Mouse (Mus musculus): ENCODE data around the gene Col15a1. TPM values are rescaled to one million over a fixed set of nuclear protein-coding genes. Genes with fewer than 3 reads are reported as not detected.

The Col15a1 gene
- polyA plus RNA-seq, 2 experiments from 2014 or later: 2.6 to 5.3 TPM

- ATAC-seq: no peak
These were observed 22.5 kb downstream of the Col15a1 start for GRCm38 (mm10) chr4:47230498-47230897.

DNA sequence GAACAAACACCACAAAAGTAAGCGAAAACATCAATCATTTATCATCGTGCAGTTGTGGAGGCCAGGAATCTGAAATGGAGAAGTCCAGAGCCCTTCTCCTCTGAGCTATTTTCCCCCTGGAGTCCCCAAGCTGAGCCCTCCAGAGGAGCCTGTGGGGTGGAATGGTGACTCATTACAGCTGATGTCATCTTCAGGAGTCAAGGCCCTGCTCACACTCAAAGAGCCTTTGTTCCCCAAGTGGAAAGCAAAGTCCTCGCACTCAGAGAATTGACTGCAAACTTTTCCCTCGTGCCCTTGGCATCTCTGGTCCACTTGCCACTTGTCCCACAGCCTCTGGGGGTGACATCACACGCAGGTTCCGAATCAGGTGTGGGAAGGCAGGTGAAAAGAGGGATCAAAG lies 23.4 kb downstream of the Col15a1 start:
- no peak for ATAC-seq

DNA sequence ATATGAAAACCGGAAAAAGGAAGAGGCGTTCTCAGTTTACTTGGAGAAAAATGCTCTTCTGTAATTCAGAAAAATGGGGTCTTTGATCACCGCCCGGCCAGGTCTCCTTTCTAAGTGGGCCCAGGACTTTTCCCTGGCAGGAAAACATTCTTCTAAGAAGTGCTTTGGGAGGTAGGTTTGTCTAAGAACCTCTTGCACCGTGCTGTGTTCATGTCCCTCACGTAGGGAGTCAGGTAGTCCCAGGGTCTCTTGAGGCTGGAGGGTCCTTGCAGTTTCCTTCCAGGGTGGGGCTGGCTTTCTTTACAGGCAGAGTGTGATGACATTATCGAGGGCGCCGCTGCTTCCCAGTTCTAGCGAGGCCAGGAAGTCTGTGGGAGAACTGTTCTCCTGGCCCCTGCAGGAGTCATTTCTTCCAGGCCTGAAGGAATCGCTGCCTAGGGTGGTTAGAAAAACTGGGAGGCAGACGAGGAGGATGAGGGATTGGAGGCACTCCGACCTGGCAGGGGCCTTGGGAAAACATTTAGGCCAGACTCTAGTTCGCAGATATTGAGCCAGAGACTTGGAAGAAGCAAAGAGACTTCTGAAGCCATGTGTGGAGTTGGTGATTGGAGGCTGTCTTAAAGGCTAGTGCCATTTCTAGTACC lies 25.4 kb downstream of the Col15a1 start:
- no peak for ATAC-seq

DNA sequence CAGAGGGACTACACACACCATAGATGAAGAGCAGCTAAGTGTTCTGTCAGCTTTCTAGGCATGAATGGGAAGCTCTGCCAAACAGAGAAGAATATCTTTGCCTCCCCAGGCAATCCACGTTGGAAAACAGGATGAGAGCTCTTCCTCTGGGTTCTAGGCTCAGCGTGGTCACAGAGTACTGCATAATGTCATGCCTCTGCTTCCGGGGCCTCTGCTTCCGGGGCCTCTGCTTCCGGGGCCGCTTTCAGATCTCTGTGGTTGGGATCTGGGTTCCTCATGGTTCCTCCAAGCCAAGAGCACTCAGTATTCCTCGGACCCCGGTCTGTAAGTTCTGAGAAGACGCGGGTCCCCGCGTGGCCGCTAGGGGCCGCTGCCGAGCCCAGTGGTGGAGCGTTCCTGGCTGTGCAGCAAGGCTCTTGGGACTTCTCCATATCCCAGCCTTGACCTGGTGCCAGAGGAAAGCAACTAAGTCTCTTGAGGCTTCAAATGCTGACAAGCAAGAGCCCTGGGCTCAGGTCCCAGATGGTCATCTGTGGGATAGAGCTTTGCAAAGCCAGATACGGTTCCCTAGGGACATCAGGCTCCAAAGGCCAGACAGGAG lies 26.8 kb downstream of the Col15a1 start:
- peak; percentile 59 for ATAC-seq

GRCm38 (mm10) chr4:47235312-47235711 lies 27.4 kb downstream of the Col15a1 start:
- ATAC-seq: no peak

DNA sequence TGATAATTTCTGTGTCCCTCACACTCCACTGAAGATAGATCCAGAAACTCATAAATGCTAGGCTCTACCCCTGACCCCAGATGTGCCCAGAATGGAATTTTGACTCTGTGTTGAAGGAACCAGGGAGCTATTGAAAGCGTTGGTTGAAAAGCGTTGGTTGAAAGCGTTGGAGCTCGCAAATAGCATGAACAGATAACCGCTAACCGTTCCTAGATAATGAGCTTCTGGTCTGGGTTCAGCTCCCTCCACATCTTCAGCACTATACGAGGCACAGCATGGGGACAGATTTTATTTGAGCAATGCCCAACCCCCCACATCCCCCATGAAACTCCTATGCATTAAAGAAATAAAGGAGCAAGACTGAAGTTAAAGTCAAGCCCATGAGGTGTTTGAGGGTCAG lies 28.1 kb downstream of the Col15a1 start:
- ATAC-seq: no peak

DNA sequence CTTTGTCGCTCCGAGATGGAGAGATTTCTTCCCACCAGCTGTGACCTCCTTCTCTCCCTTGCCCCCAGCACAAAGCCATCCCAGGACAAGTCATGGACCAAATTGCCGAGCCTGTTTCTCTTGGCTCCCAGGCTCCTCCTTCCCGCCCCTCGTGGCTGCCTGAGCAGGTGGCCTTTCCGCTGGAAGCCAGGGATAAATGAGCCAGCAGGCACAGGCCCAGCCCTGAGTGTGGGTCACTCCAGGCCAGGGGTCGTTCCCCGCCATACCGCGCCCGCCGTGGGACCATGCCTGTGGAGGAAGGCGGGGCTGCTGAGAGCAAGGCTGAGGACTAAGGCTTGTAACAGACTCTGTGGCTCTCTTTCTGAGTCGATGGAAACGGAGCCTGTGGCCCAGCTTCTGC lies 29.3 kb downstream of the Col15a1 start:
- ATAC-seq: no peak

- ATAC-seq: no peak
These were observed 31.2 kb downstream of the Col15a1 start for GRCm38 (mm10) chr4:47239114-47239513.

GRCm38 (mm10) chr4:47240901-47241300 lies 32.9 kb downstream of the Col15a1 start:
- ATAC-seq: no peak

GRCm38 (mm10) chr4:47242127-47242526 lies 34.2 kb downstream of the Col15a1 start:
- no peak for ATAC-seq

GRCm38 (mm10) chr4:47244651-47245050 lies 36.7 kb downstream of the Col15a1 start:
- no peak for ATAC-seq

DNA sequence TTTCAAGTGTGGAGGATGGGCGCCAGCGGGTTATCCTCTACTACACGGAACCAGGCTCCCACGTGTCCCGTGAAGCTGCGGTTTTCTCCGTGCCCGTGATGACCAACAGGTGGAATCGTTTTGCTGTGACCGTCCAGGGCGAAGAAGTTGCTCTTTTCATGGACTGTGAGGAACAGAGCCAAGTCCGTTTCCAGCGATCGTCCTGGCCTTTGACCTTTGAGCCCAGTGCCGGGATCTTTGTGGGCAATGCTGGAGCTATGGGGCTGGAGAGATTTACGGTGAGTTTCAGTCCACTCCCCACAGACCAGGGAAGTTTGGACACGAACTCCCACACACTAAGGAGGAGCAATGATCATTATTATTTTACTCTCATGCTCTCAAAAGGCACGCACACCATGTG lies 37.7 kb downstream of the Col15a1 start:
- ATAC-seq: no peak

- ATAC-seq: no peak
These were observed 38.9 kb downstream of the Col15a1 start for GRCm38 (mm10) chr4:47246811-47247210.

- no peak for ATAC-seq
These were observed 39.6 kb downstream of the Col15a1 start for GRCm38 (mm10) chr4:47247574-47247973.

DNA sequence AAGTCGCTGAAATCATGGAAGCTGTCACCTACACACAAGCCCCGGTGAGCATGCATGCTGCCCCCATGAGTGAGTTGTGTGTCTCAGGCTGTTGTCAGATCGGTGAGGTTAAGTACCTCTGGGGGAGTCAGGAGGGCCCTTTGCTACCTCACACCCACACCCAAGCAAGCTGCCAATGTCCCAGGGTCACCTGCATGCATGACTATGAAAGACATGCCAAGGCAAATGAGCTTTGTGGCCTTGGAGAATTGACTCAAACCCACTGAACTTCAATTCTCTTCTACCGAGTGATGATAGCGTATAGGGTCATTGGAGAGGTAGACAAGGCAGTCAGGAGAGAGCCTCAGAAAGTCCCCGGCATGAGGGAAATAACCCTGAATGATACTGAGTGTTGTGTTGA lies 41.2 kb downstream of the Col15a1 start:
- no peak for ATAC-seq

- peak; percentile 97 for ATAC-seq
These were observed 43.1 kb downstream of the Col15a1 start for GRCm38 (mm10) chr4:47251069-47251468.

- peak; percentile 8 for ATAC-seq
These were observed 43.9 kb downstream of the Col15a1 start for GRCm38 (mm10) chr4:47251693-47252435.

GRCm38 (mm10) chr4:47252627-47253026 lies 44.7 kb downstream of the Col15a1 start:
- no peak for ATAC-seq

- no peak for ATAC-seq
These were observed 47.7 kb downstream of the Col15a1 start for GRCm38 (mm10) chr4:47255641-47256040.

DNA sequence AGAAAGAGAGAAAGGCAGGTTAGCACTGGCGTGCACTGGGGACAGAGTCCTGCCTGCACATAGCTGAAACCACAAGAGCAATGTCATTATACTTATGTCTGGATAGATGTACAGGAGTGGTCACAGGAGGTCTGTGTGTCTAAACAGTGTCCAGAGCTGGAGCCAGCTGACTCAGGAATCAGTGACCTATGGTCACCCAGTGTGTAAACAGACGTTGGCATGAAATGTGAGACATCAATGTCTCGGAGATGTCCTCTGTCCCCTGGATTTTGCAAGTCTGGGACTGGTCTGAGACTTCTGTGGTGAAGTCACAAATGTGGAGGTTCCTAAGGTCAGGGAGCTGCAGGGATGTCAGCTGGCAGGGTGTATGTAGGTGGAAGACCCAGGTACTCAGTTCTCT lies 50.2 kb downstream of the Col15a1 start:
- no peak for ATAC-seq

DNA sequence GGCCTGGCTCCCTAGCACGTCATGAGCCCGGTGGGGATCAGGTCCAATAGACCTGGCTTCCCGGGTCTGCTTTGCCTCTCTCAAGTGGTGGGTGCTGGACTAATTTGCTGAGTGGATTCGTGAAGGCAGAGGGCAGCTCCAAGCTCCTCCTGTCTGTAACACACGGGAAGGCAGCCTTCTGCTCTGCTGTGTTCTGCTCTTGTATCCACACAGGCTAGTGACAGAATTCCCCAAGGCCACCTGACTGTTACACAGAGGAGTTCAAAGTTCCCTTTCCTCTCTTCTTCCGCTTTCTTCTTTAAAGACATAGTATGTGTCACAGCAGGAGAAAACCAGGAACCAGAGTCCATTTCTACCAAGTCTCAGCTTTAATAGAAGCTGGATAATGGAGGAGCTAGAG lies 53.1 kb downstream of the Col15a1 start:
- no peak for ATAC-seq

DNA sequence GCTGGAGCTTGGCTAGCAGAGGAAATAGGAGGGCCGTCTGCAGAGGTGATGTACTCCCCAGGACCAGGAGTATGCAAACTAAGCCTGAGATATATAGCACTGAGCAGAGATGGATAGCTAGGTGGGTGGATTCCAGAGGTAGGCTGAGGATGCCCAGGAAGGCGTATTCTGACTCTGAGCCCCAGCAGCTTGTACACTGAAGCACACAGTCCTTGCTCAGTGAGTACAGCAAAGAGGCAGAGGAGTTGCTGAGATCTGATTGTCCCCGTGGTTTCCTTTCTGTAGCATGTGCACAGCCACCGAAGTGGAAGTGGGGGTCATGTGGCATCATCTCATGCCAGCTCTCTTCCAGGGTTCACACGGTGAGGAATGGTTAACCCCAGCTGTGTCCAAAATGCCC lies 54.0 kb downstream of the Col15a1 start:
- peak; percentile 57 for ATAC-seq

GRCm38 (mm10) chr4:47265555-47265954 lies 57.6 kb downstream of the Col15a1 start:
- no peak for ATAC-seq
